Mouse (Mus musculus): ENCODE data around the gene Apom. TPM values are rescaled to one million over a fixed set of nuclear protein-coding genes. Genes with fewer than 3 reads are reported as not detected.

Gene Apom
- polyA plus RNA-seq, 1 experiment from 2014 or later = not detected

DNA sequence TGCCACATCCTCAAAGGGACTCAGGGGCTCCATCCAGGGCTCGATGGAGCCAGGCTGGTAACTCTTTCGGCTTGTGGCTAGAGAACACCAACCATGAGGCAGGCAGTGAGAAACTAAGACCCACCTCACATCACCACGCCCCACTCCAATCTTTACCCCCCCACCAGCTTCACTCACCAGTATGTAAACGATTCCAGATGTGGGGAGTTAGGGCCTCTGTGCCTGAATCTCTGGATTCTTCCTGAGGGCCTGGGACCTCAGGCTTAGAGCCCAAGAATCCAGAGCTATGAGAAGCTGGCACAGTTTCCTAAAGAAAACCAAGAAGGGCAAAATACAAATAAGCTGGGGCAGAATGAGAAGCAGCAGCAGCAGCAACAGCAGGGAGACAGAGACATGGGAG lies 22.1 kb upstream of the Apom start:
- no peak overlapping the region for H3K9ac ChIP-seq (ENCODE audit: low read depth, low read length)
- H3K27ac ChIP-seq (ENCODE audit: low read depth, low read length) = no peak overlapping the region
- 88% methylated on average over 4 of the region's 4 CpGs for WGBS
- H3K4me2 ChIP-seq (ENCODE audit: low read length) = no peak overlapping the region
- H3K9me3 ChIP-seq (ENCODE audit: control insufficient read depth, low read length) = no peaks in the 10 kb centered on the region
- no peaks in the 10 kb centered on the region for H3K4me1 ChIP-seq (ENCODE audit: control insufficient read depth, insufficient read depth, low read depth, low read length)
- no peak for ATAC-seq
- peaks cover 94% of the 10 kb centered on the region for H3K36me3 ChIP-seq (ENCODE audit: control insufficient read depth, insufficient read depth, low read length)
- no peaks in the 10 kb centered on the region for H3K27me3 ChIP-seq (replicated peaks; ENCODE audit: control insufficient read depth, insufficient read depth, low read length)
- H3K4me3 ChIP-seq (ENCODE audit: low read length) = no peak overlapping the region

DNA sequence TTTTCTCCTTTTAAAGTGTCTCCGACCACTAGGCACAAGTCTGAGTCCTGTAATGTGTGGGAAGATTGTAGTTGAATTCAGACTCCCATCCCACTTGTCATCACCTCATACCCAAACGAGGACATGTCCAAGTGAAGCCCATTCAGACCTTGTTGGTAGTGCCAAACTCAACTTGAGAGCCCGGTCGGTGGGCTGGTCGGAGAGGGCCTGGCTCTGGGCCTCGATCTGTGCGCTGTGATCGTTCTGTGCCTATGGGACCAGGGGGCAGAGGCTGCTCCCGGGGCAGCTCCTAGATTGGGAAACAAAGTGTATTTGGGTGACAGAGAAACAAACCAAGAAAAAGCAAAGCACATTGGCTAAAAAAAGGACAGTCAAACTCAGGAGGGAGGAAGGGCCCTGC lies 21.2 kb upstream of the Apom start:
- Histone ChIP-seq H3K9ac (ENCODE audit: low read depth, low read length) (no peak overlapping the region), H3K27ac (ENCODE audit: low read depth, low read length) (no peak overlapping the region), H3K4me3 (ENCODE audit: low read length) (no peak overlapping the region), H3K4me1 (ENCODE audit: control insufficient read depth, insufficient read depth, low read depth, low read length) (no peaks in the 10 kb centered on the region), H3K4me2 (ENCODE audit: low read length) (no peak overlapping the region), H3K27me3 (replicated peaks; ENCODE audit: control insufficient read depth, insufficient read depth, low read length) (no peaks in the 10 kb centered on the region), H3K36me3 (ENCODE audit: control insufficient read depth, insufficient read depth, low read length) (peaks cover 92% of the 10 kb centered on the region), H3K9me3 (ENCODE audit: control insufficient read depth, low read length) (no peaks in the 10 kb centered on the region)
- no peak for ATAC-seq
- WGBS = 92% methylated on average over 9 of the region's 9 CpGs

DNA sequence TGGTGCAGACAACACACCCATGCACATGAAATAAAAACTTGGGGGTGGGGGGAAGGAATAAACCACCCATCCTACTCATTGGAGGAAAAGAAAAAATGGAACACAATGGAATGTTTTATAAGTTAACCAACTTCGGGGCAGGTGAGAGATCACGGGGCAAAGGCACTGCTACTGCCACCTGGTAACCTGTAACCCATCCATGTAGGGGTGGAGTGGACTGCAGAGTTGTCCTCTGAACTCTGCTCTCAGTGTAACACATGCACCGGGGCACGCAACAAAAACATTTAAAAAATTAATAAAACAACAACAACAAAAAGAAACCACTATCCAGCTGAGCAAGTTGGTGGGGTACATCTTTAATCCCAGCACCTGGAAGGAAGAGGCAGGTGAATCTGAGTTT lies 20.3 kb upstream of the Apom start:
- Histone ChIP-seq H3K27ac (ENCODE audit: low read depth, low read length) (no peak overlapping the region), H3K9me3 (ENCODE audit: control insufficient read depth, low read length) (no peaks in the 10 kb centered on the region), H3K4me2 (ENCODE audit: low read length) (no peak overlapping the region), H3K4me3 (ENCODE audit: low read length) (no peak overlapping the region), H3K36me3 (ENCODE audit: control insufficient read depth, insufficient read depth, low read length) (peaks cover 88% of the 10 kb centered on the region), H3K27me3 (replicated peaks; ENCODE audit: control insufficient read depth, insufficient read depth, low read length) (no peaks in the 10 kb centered on the region), H3K4me1 (ENCODE audit: control insufficient read depth, insufficient read depth, low read depth, low read length) (no peaks in the 10 kb centered on the region), H3K9ac (ENCODE audit: low read depth, low read length) (no peak overlapping the region)
- 93% methylated on average over 4 of the region's 4 CpGs for WGBS
- ATAC-seq = no peak

DNA sequence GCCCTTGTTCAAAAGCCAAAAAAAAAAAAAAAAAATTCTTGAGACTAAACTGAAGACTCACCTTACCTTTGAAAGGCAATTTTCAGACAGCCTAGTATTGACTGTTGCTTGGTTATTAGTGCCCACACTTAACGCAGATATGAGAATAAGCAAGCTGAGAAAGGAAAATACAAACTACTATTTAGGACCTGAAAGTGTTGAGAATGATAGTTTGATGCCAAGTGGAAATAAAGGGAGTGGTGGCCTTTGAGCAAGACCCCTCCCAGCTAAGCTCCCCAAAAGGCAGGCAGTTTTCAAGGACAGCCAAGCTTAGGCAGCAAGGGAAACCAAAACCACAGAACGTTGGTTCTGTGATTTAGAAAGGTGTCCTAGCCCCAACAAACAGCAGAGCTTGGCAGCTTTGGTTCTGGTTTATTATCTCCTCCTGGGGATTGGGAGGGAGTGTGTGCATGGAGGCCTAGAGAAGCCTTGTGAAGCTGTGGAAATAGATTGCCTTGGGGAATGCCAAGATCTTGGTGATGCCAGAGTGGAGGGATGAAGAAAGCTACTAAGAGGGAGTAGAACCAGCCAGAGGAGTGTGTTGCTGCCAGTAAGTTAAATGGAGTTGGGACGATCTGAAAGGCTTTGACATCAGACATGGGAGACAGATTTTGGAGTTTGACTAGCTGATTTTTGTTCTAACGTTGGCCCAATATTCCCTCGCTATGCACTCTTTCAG lies 16.2 kb upstream of the Apom start:
- no peaks in the 10 kb centered on the region for H3K4me1 ChIP-seq (ENCODE audit: control insufficient read depth, insufficient read depth, low read depth, low read length)
- H3K27me3 ChIP-seq (replicated peaks; ENCODE audit: control insufficient read depth, insufficient read depth, low read length) = no peaks in the 10 kb centered on the region
- 72% methylated on average over 5 of the region's 5 CpGs for WGBS
- H3K4me2 ChIP-seq (ENCODE audit: low read length) = no peak overlapping the region
- H3K36me3 ChIP-seq (ENCODE audit: control insufficient read depth, insufficient read depth, low read length) = peaks cover 87% of the 10 kb centered on the region
- H3K27ac ChIP-seq (ENCODE audit: low read depth, low read length) = no peak overlapping the region
- peaks cover 3% of the 10 kb centered on the region; the same call in 1 of the 2 replicates for H3K9me3 ChIP-seq (ENCODE audit: control insufficient read depth, low read length)
- H3K9ac ChIP-seq (ENCODE audit: low read depth, low read length) = no peak overlapping the region
- no peak overlapping the region for H3K4me3 ChIP-seq (ENCODE audit: low read length)
- ATAC-seq = no peak

DNA sequence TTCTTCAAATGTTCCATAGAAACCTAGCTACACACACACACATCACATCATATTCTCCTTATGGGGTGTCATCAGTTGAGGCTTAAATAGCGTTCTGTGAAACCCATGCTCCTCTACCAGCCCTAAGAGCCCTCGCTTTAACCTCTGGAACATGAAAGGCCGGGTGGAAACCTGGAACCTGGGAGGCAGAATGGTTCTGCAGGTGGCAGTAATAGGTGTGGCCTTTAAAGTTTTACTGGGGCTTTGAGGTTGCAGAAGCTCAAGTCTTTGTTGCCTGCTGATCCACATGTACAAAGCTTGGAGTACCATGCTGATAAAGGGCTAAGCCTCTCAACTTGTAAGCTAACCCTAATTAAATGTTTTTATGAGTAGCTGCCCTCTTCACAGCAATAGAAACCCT lies 15.5 kb upstream of the Apom start:
- H3K9me3 ChIP-seq (ENCODE audit: control insufficient read depth, low read length) = peaks cover 3% of the 10 kb centered on the region; the same call in 1 of the 2 replicates
- H3K9ac ChIP-seq (ENCODE audit: low read depth, low read length) = no peak overlapping the region
- H3K4me1 ChIP-seq (ENCODE audit: control insufficient read depth, insufficient read depth, low read depth, low read length) = no peaks in the 10 kb centered on the region
- H3K36me3 ChIP-seq (ENCODE audit: control insufficient read depth, insufficient read depth, low read length) = peaks cover 88% of the 10 kb centered on the region
- no peak for ATAC-seq
- no peak overlapping the region for H3K4me2 ChIP-seq (ENCODE audit: low read length)
- no peak overlapping the region for H3K27ac ChIP-seq (ENCODE audit: low read depth, low read length)
- no peaks in the 10 kb centered on the region for H3K27me3 ChIP-seq (replicated peaks; ENCODE audit: control insufficient read depth, insufficient read depth, low read length)
- H3K4me3 ChIP-seq (ENCODE audit: low read length) = no peak overlapping the region
- 63% methylated on average over 3 of the region's 3 CpGs for WGBS

DNA sequence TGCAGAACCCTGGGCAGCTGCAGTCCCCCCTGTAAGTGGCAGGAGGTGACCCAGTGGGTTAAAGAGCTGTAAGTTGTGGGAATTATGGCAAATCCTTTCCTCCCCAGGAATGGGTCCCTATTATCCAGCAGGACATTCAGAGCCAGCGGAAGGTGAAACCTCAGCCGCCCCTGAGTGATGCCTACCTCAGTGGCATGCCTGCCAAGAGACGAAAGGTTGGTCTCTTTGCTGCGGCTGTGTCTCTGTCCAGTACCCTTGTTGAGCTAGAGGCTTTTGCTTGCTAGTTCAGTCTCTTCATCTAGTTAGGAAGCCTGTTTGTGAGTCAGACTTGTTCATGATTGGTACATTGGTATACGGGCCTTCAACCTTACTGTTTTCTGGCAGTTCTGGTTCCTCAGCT lies 14.3 kb upstream of the Apom start:
- Histone ChIP-seq H3K36me3 (ENCODE audit: control insufficient read depth, insufficient read depth, low read length) (peaks cover 90% of the 10 kb centered on the region), H3K4me2 (ENCODE audit: low read length) (no peak overlapping the region), H3K9me3 (ENCODE audit: control insufficient read depth, low read length) (peaks cover 3% of the 10 kb centered on the region; the same call in 1 of the 2 replicates), H3K4me1 (ENCODE audit: control insufficient read depth, insufficient read depth, low read depth, low read length) (no peaks in the 10 kb centered on the region), H3K4me3 (ENCODE audit: low read length) (no peak overlapping the region), H3K27ac (ENCODE audit: low read depth, low read length) (no peak overlapping the region), H3K27me3 (replicated peaks; ENCODE audit: control insufficient read depth, insufficient read depth, low read length) (no peaks in the 10 kb centered on the region), H3K9ac (ENCODE audit: low read depth, low read length) (no peak overlapping the region)
- 90% methylated on average over 5 of the region's 5 CpGs for WGBS
- no peak for ATAC-seq

DNA sequence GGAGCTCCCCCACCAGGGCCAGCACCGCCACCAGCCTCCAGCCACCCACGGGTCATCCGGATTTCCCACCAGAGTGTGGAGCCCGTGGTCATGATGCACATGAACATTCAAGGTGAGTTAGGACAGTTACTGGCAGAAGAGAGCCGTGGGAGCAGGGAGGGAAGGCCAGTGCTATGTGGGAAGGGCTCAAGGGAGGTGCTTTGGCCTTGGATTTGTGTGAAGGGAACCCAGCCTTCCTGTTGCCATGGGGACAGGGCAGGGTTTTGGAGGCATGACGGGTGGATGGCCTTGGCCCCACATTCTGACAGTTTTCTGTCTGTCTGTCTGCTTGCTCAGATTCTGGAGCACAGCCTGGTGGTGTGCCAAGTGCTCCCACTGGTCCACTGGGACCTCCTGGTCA lies 10.1 kb upstream of the Apom start:
- Histone ChIP-seq H3K9ac (ENCODE audit: low read depth, low read length) (no peak overlapping the region), H3K27me3 (replicated peaks; ENCODE audit: control insufficient read depth, insufficient read depth, low read length) (no peaks in the 10 kb centered on the region), H3K4me1 (ENCODE audit: control insufficient read depth, insufficient read depth, low read depth, low read length) (peaks cover 8% of the 10 kb centered on the region), H3K9me3 (ENCODE audit: control insufficient read depth, low read length) (peaks cover 3% of the 10 kb centered on the region; the same call in 1 of the 2 replicates), H3K4me2 (ENCODE audit: low read length) (no peak overlapping the region), H3K4me3 (ENCODE audit: low read length) (no peak overlapping the region), H3K27ac (ENCODE audit: low read depth, low read length) (no peak overlapping the region), H3K36me3 (ENCODE audit: control insufficient read depth, insufficient read depth, low read length) (peaks cover 76% of the 10 kb centered on the region)
- WGBS = 94% methylated on average over 6 of the region's 6 CpGs
- no peak for ATAC-seq

DNA sequence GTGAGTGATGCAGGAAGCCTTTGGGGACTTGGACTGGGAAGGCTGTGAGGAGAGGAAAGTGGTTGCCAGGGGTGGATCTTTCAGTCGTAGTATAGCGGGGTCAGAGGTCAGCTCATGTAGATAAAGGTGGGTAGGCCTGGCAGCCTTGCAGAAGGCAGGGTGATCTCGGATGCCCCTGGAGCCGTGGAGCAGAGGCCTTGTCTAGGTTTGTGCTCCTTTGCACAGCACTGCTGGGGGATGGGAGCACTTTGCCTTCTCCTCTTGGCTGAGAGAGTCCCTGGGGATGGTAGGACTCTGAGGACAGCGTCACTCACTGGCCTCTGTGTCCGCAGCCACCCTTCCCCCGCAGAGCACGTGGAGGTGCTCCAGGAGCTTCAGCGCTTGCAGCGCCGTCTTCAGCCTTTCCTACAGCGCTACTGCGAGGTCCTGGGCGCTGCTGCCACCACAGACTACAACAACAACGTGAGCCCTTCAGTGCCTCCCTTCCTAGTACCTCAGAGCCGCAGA lies 8.7 kb upstream of the Apom start:
- H3K4me1 ChIP-seq (ENCODE audit: control insufficient read depth, insufficient read depth, low read depth, low read length) = peaks cover 16% of the 10 kb centered on the region
- no peak overlapping the region for H3K4me3 ChIP-seq (ENCODE audit: low read length)
- H3K27ac ChIP-seq (ENCODE audit: low read depth, low read length) = no peak overlapping the region
- H3K36me3 ChIP-seq (ENCODE audit: control insufficient read depth, insufficient read depth, low read length) = peaks cover 62% of the 10 kb centered on the region
- no peak overlapping the region for H3K4me2 ChIP-seq (ENCODE audit: low read length)
- no peaks in the 10 kb centered on the region for H3K27me3 ChIP-seq (replicated peaks; ENCODE audit: control insufficient read depth, insufficient read depth, low read length)
- WGBS = 75% methylated on average over 16 of the region's 16 CpGs
- peaks cover 3% of the 10 kb centered on the region; the same call in 1 of the 2 replicates for H3K9me3 ChIP-seq (ENCODE audit: control insufficient read depth, low read length)
- no peak overlapping the region for H3K9ac ChIP-seq (ENCODE audit: low read depth, low read length)
- ATAC-seq = no peak

DNA sequence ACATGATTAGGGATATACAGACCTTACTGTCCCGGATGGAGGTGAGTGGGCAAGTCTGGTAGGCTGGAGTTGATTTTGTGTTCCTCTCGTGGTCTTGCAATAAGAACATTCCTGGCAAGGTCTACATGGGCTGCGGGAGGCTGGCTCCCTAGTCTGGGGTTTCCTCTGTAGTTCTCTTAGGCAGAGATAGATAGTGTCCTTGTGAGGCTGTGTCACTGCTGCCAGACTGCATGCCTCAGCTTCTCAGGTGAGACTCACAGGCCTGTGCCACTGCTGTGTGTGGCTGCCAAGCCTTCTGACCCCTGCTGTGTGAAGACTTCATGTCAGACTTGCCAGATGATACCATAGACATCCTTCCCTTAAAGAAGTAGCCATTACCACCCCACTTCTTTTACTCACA lies 7.4 kb upstream of the Apom start:
- H3K9me3 ChIP-seq (ENCODE audit: control insufficient read depth, low read length) = peaks cover 3% of the 10 kb centered on the region; the same call in 1 of the 2 replicates
- H3K27ac ChIP-seq (ENCODE audit: low read depth, low read length) = no peak overlapping the region
- no peak overlapping the region for H3K4me3 ChIP-seq (ENCODE audit: low read length)
- peaks cover 49% of the 10 kb centered on the region for H3K36me3 ChIP-seq (ENCODE audit: control insufficient read depth, insufficient read depth, low read length)
- H3K9ac ChIP-seq (ENCODE audit: low read depth, low read length) = no peak overlapping the region
- peaks cover 16% of the 10 kb centered on the region for H3K4me1 ChIP-seq (ENCODE audit: control insufficient read depth, insufficient read depth, low read depth, low read length)
- H3K4me2 ChIP-seq (ENCODE audit: low read length) = no peak overlapping the region
- 86% methylated on average over 3 of the region's 3 CpGs for WGBS
- ATAC-seq = no peak
- no peaks in the 10 kb centered on the region for H3K27me3 ChIP-seq (replicated peaks; ENCODE audit: control insufficient read depth, insufficient read depth, low read length)

Measured in hindbrain, embryonic 16.5 days (tissue).